Mouse (Mus musculus) lung, postnatal 4 days (tissue): ENCODE results near the gene Slc25a10.

Experiments used
- DNase-seq, 2 experiments: peaks; one replicate each; pipeline ENCODE4 v3.0.0; 2021

The Slc25a10 gene

DNA sequence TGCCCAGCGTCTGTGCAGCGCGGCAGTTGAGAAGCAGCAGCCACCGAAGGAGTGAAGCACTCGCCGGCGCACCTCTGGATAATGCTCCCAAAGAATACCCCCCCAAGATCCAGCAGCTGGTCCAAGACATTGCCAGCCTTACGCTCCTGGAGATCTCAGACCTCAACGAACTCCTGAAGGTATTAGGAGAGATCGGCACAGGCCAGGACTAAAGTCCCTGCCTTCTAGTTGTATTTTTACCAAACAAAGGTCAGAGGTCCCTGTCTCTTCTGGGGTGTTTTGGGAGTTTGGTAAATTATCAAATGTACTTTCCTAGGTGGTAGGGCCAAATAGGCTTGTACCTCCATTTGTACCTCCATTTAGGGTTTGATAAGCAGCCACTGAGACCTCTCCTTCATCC lies 6.4 kb upstream of the Slc25a10 start:
- no peak for DNase-seq

GRCm38 (mm10) chr11:120488516-120488915 lies 3.1 kb upstream of the Slc25a10 start:
- no peak for DNase-seq

DNA sequence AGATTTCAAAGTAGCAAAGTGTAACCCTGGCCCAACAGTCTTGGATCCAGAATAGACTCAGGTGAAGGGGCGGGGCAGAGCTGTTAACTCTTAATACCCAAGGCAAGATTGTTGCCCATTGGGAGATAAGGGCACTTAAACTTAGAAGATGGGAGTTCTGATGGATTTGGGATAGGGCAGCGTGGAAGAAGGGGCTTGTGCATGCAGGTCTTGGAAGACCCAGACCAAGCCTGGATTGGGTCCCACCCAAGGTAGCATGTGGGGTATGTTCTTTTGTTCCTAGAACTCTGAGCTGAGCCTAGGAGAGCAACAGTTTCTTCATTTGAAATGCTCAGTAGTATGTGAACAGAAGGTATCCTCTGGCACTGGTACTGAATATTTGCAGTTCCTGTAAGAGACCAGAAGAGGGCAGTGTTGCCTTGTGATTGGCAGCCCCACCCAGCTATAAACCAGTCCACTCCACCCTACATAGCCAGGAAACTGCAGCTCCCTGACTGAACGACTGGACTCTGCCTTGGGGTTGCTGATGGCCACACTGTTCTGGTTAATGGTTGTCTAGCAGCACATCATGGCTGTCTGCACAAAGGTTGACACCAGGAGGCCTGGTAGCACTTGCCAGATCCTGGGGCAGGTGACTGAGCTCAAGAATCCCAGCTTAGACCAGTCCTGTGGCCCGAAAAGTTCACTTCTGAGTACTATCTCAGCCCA lies 2.4 kb upstream of the Slc25a10 start:
- peak; percentile 71 to 82 for DNase-seq

GRCm38 (mm10) chr11:120490291-120491046 lies 1.2 kb upstream of the Slc25a10 start:
- peak in 1 of 2 experiments; percentile 18 for DNase-seq

- DNase-seq, result peak; percentile 44 to 54
Measured at GRCm38 (mm10) chr11:120492024-120492877, 611 bp downstream of the Slc25a10 start.

- DNase-seq, result peak in 1 of 2 experiments; percentile 22
Measured at GRCm38 (mm10) chr11:120492878-120493203, 1.2 kb downstream of the Slc25a10 start.

DNA sequence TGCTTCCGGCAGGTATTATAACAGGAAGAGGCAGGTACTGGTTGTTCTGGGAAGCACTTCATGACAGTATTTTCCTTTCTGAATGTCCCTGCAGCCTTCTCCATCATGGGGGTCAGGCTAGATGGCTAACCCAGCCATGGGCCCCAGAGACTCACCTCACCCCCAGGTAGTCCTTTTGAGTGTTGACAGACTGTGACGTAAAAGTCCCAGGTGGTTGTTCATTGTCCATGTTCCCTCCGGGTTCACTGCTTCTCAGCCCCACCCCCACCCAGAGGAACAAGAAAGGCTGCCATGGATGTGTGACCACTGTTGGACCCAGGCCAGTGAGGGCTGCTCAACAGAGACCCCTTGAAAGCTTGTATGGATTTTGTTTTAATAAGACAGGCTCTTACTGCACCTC lies 1.7 kb downstream of the Slc25a10 start:
- DNase-seq, result no peak

GRCm38 (mm10) chr11:120493911-120494310 lies 2.3 kb downstream of the Slc25a10 start:
- DNase-seq, result no peak

DNA sequence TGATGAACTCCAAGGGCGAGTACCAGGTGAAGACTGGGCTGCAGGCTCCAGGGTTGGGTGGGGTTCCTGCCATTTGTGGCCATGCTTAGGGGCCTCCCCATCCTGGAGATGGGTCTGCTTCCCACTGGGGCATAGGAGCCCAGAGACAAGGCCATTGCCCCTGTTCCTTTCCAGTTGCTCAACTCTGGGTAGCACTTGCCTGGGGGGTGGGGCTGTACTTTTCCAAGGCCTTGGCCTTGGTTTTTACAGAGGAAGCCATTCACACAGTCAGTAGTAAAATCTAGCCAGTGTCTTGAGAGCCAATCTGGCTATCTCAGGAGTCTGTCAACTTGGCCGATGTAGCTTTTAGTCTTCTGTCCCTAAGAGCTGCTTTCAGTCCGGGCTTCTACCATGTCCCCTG lies 5.8 kb downstream of the Slc25a10 start:
- no peak for DNase-seq

GRCm38 (mm10) chr11:120498226-120498625 lies 6.6 kb downstream of the Slc25a10 start:
- no peak for DNase-seq

DNA sequence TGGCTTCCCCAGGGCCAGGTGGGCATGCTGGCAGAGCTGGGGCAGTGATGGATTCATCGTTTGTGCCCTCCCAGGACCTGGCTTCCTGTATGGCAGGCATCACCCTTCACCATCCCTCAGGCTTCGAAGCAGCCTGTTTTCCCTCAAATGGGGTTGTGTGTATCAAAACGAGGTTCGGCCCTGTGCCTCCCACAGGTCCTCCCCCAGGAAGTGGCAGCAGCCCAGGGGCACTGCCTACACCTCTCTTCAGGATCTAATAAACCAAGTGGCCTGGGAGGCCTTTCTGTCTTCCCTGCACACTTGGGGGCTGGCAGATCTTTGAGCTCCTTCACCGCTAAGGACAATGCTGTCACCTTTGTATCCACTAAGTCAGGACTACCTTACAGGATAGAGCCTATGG lies 7.3 kb downstream of the Slc25a10 start:
- DNase-seq, result no peak

- no peak for DNase-seq
Measured at GRCm38 (mm10) chr11:120499894-120500293, 8.3 kb downstream of the Slc25a10 start.

DNA sequence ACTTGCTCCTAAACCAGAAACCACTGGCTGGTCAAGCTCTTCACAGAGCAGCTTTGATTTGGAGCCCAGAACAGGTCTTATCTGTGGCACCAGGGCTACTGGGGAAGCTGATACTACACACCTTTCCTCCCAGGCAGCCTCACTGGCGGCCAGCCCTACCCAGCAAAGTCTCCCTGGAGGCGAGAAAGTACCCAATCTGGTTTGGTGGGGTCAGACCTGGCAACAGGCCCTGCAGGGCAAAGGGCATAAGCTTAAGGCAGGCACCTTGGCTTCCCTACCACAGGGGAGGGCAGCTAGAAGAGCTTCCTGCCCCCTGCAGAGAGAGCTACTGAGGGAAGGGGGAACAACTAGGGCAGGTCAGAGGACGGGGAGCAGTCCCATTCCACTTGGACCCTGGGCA lies 8.7 kb downstream of the Slc25a10 start:
- DNase-seq, result peak; percentile 69 to 83

DNA sequence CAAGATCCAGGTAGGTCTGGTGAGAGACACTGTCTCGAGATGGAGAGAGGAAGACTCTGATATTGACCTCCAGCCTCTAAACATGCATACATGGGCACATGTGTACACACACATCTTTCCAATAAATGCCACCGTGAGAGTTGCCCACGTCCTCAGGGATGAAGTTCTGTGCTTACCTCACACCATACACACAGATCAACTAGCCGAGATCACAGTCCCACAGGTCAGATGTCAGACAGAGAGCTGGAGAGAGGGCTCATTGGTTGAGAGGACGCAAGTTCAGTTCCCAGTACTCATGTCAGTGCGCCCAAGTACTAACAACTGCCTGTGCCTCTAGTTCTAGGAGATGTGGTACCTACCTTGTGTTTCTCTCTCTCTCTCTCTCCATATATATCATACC lies 9.4 kb downstream of the Slc25a10 start:
- no peak for DNase-seq

DNA sequence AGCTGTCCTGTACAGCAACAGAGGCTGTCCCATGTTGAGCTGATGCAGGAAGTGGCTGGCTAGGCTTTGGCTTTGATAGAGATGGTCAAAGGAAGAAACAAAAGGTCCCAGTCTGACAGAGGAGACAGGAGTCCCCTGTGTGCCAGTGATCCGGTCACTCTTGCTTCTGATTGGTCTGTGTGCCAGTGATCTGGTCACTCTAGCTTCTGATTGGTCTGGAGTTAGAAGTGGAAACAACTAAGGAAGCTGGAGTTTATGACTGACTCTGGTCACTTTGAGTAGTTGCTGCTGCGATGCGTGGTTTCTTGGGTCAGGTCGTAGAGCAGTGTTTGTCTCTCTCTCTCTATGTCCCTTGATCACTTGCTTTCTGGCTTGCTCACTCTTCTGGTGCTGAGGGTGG lies 10.1 kb downstream of the Slc25a10 start:
- no peak for DNase-seq

DNA sequence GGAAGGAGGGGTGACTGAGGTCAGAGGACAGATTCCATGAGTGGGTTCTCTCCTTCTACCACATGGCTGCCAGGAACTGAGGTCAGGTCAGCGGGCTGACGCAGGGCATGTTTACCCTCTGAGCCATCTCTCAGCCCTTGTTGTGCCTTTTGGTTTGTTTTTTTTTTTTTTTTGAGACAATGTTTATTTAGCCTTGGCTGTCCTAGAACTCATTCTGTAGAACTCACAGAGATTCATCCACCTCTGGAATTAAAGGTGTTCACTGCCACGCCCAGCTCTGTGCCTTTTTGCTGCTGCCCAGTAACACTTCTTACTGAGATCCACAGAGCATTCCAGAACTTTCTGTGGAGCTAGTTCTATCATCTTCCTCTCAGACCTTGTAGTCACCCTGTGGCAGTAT lies 14.0 kb downstream of the Slc25a10 start:
- no peak for DNase-seq

- DNase-seq, result peak; percentile 52 to 69
Measured at GRCm38 (mm10) chr11:120506899-120507298, 15.3 kb downstream of the Slc25a10 start.

GRCm38 (mm10) chr11:120507611-120508289 lies 16.1 kb downstream of the Slc25a10 start:
- peak; percentile 47 to 77 for DNase-seq

- DNase-seq, result no peak
Measured at GRCm38 (mm10) chr11:120508290-120508870, 16.7 kb downstream of the Slc25a10 start.

DNA sequence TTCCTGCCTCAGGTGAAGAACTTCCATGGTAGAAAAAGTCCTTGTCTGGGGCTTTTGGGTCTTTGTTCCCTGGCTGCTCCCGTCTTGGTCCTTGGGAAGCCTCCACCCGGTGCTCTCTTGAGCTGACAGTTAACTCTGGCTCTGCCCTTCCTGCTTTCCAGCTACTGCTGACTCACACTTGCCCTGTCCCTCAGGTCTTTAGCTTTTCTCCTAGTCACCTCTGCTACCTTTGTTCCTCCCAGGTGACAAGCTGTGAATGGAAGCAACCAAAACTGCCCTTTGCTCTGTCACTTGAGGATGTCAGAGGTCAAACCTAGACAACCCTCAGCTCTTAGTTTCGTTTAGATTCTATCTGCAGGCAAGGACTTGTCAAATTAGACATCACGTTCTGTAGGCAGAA lies 18.3 kb downstream of the Slc25a10 start:
- DNase-seq, result peak in 1 of 2 experiments; percentile 15

- DNase-seq, result peak in 1 of 2 experiments; percentile 35
Measured at GRCm38 (mm10) chr11:120510375-120511030, 18.9 kb downstream of the Slc25a10 start.
